Mouse (Mus musculus) liver, postnatal 0 days (tissue): Measurements from ENCODE around the gene Slc26a10. TPM values are rescaled to one million over a fixed set of nuclear protein-coding genes. Genes with fewer than 3 reads are reported as not detected.

ENCODE experiments used
- ATAC-seq: fragments of 200-750 bp; cut with Nextera tagmentation; 2 replicates; pipeline ENCODE4 v1.8.0; 2017; ENCODE audit warnings: mild to moderate bottlenecking, moderate library complexity
- DNase-seq: peaks from one replicate; pipeline ENCODE4 v3.0.0-alpha.2; 2016
- H3K27ac ChIP-seq: fragments of 300-500 bp; sonication (generic); 2 replicates; pipeline ENCODE4 v1.5.1; 2014; ENCODE audit warnings: antibody characterized with exemption, moderate library complexity, mild to moderate bottlenecking, low read depth
- H3K27me3 ChIP-seq: fragments of 300-500 bp; sonication (generic); 2 replicates; pipeline ENCODE4 v1.6.1; 2014; ENCODE audit warnings: low read length, control low read depth, mixed read lengths; ENCODE audit not compliant: insufficient read depth
- H3K36me3 ChIP-seq: fragments of 300-500 bp; sonication (generic); replicated peaks from 2 replicates; pipeline ENCODE4 v1.6.1; 2014; ENCODE audit warnings: mild to moderate bottlenecking, control low read depth, low read length, moderate library complexity, mixed read lengths; ENCODE audit not compliant: insufficient read depth
- H3K4me1 ChIP-seq: fragments of 300-500 bp; sonication (generic); 2 replicates; pipeline ENCODE4 v1.6.1; 2014; ENCODE audit warnings: antibody characterized with exemption, mild to moderate bottlenecking, control low read depth; ENCODE audit not compliant: insufficient read depth
- H3K4me2 ChIP-seq: fragments of 300-500 bp; sonication (generic); 2 replicates; pipeline ENCODE4 v1.6.1; 2014; ENCODE audit warnings: low read depth, mild to moderate bottlenecking, low read length, moderate library complexity, mixed read lengths
- H3K4me3 ChIP-seq: fragments of 300-500 bp; sonication (generic); 2 replicates; pipeline ENCODE4 v1.5.1; 2014; ENCODE audit warnings: low read depth, low read length
- H3K9ac ChIP-seq: fragments of 300-500 bp; sonication (generic); replicated peaks from 2 replicates; pipeline ENCODE4 v1.6.1; 2014; ENCODE audit warnings: mild to moderate bottlenecking, moderate library complexity
- H3K9me3 ChIP-seq: fragments of 300-500 bp; sonication (generic); 2 replicates; pipeline ENCODE4 v1.6.1; 2016; ENCODE audit warnings: mild to moderate bottlenecking, control low read depth, low read length, mixed read lengths
- CTCF ChIP-seq: sonication (generic); IDR thresholded peaks from 2 replicates; pipeline ENCODE4 v1.5.1; 2016; ENCODE audit warnings: antibody characterized with exemption, low read depth
- EP300 ChIP-seq: IDR thresholded peaks from 2 replicates; pipeline ENCODE4 v1.6.1; 2016; ENCODE audit warnings: antibody characterized with exemption, low read depth, mild to moderate bottlenecking
- WGBS: fragments of 180-500 bp; shearing (Covaris S2); extraction: QIAGEN DNeasy Blood & Tissue Kit; methylation state at CpG from one replicate; pipeline ENCODE4 v1.1.7; 2014; ENCODE audit not compliant: insufficient replicate concordance; 5-methylcytosine and 5-hydroxymethylcytosine counted together
- polyA plus RNA-seq: library from polyadenylated mRNA; unstranded; fragments of >200 nt; fragmentation: Nextera tagmentation; extraction: Ambion mirVana; gene quantifications from 2 replicates; pipeline ENCODE4 v1.2.1, GENCODE M21; 2015

Gene Slc26a10
- polyA plus RNA-seq, 1 experiment from 2014 or later: 2.0 TPM

DNA sequence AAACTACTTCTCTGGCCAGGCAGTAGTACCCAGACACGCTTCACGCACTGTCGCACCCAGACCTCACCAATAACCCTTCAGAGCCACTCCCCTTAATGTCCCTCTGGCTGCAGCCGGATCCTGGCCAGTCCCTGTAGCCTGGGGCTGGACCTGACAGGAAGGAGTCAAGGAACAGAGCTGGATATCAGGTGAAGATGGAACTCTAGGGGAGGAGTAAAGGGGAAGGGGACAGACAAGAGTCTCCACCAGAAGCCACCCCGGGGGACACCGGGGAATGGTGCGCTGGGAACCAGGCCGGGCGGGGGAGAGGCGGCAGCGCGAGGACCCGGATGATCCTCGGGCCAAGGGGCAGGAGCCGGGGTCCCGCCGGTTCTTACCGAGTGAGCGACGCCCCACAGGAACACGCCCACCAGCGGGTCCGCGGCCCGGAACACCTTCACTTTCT lies 30.5 kb upstream of the Slc26a10 start:
- Histone ChIP-seq H3K9me3 (no peaks in the 10 kb centered on the region), H3K4me1 (peaks cover 13% of the 10 kb centered on the region), H3K27ac (peak overlapping the region; percentile 76), H3K9ac (peak overlapping the region; percentile 87), H3K4me3 (peak overlapping the region; percentile 86), H3K36me3 (peaks cover 19% of the 10 kb centered on the region), H3K4me2 (peak overlapping the region; percentile 86), H3K27me3 (no peaks in the 10 kb centered on the region)
- DNase-seq (no peak), ATAC-seq (peak; percentile 66)
- under 1% methylated on average over 22 of the region's 25 CpGs for WGBS
- no peak for TF ChIP-seq CTCF
- TF ChIP-seq EP300: no peak

DNA sequence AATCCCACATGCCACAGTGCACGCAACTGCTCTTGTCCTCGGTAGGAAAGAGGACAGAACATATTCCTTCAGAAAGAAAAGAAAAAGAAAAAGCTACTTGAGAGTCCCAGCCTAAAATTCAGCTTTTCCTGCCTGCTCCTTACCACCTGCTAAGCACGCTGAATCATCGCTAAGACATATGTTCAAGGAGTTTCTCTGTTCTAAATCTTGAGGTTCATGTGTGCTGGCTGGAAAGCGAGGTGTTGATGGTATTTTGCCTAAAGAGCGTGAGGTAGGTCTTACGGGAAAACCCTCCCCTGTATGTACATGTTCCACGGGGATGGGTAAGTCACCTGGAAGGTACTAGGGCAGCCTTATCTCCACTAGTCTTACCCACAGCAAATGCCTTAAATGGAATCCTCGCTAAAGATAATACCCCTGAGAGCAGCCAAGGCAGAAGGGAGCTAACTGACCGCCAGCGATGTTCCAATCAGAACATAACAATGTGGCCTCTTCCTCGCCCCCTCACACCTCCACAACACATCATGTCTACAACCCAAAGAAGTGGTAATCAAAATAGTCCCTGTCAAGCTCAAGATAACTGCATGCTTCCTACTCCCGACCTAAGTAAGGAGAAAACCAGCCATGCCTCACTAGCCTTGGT lies 29.6 kb upstream of the Slc26a10 start:
- H3K27me3 ChIP-seq: no peaks in the 10 kb centered on the region
- 65% methylated on average over 13 of the region's 13 CpGs for WGBS
- peaks cover 27% of the 10 kb centered on the region for H3K36me3 ChIP-seq
- peaks cover 17% of the 10 kb centered on the region for H3K4me1 ChIP-seq
- peak overlapping the region; percentile 76 for H3K27ac ChIP-seq
- H3K9me3 ChIP-seq: no peaks in the 10 kb centered on the region
- no peak for ATAC-seq
- no peak for DNase-seq
- H3K4me3 ChIP-seq: peak overlapping the region; percentile 86
- TF ChIP-seq EP300 (no peak), CTCF (no peak)
- peak overlapping the region; percentile 87 for H3K9ac ChIP-seq
- H3K4me2 ChIP-seq: peak overlapping the region; percentile 86

DNA sequence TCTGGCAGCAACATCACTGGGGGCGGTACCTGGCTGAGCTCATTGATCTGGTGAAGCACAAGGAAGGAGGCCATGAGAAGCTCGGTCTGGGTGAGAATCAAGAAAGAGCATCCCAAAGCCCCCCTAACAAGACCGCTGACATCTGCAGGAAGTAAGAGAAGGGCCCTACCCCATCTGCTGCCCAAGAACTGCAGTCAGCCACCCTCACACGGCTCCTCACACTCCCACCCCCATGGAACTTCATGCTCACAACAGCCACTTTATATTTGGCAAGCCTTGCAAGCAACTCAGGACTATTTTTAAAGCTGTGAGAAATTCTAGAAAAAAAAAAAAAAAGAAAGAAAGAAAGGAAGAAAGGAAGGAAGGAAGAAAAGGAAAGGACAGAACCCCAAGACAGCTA lies 28.5 kb upstream of the Slc26a10 start:
- H3K27ac ChIP-seq: no peak overlapping the region
- 80% methylated on average over 4 of the region's 4 CpGs for WGBS
- ATAC-seq (no peak), DNase-seq (no peak)
- no peak overlapping the region for H3K4me2 ChIP-seq
- peaks cover 29% of the 10 kb centered on the region for H3K36me3 ChIP-seq
- no peak for TF ChIP-seq CTCF
- TF ChIP-seq EP300: no peak
- no peaks in the 10 kb centered on the region for H3K27me3 ChIP-seq
- peaks cover 21% of the 10 kb centered on the region for H3K4me1 ChIP-seq
- no peak overlapping the region for H3K9ac ChIP-seq
- H3K4me3 ChIP-seq: no peak overlapping the region
- no peaks in the 10 kb centered on the region for H3K9me3 ChIP-seq

DNA sequence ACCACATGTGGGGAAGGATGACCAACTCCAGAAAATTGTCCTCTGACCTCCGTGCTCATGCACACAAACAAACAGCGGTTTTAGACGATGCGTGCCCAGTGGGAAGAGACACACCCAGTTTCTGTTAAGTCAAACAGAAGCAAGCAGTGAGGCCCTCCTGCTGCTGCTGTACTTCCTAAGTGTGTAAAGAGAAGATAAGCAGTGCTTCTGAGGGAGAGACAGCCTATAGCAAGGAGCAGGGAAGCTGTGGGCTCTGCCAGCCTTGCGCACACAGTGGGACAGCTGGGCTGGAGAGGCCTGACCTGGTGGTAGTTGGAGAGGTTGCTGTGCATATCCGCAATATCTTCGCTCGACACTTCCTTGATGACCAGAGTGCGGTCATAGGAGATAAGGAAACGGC lies 24.9 kb upstream of the Slc26a10 start:
- H3K4me3 ChIP-seq: 0 out of 2 replicates have a peak overlapping the region, but pooled peaks have one; percentile 3
- peak; percentile 19; the same call in 1 of the 2 replicates for TF ChIP-seq CTCF
- peak; percentile 85 for TF ChIP-seq EP300
- peak overlapping the region; percentile 48 for H3K4me2 ChIP-seq
- peak; percentile 62 for DNase-seq
- H3K9ac ChIP-seq: peak overlapping the region; percentile 47; the same call in 1 of the 2 replicates
- H3K9me3 ChIP-seq: no peaks in the 10 kb centered on the region
- peaks cover 24% of the 10 kb centered on the region for H3K4me1 ChIP-seq
- peaks cover 53% of the 10 kb centered on the region for H3K36me3 ChIP-seq
- no peaks in the 10 kb centered on the region for H3K27me3 ChIP-seq
- WGBS: 43% methylated on average over 10 of the region's 10 CpGs
- ATAC-seq: peak; percentile 92
- H3K27ac ChIP-seq: peak overlapping the region; percentile 91

DNA sequence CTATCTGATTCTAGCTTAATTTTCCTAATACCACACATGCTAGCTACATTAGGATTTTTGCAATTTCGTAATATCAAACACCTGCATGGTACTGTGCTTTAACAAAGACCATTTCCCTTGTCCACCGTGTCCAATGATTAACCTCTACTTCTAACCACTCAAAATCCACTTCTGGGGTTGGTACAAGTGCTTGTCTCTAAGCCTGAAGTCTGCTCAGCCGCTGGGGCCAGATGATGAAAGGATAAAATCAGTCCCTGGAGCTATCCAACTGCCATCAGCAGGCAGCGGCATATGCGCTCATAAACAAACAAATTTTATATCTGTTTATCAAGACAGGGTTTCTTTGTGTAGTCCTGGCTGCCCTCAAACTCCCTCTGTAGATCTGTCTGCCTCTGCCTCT lies 24.1 kb upstream of the Slc26a10 start:
- peak overlapping the region; percentile 91 for H3K27ac ChIP-seq
- peak overlapping the region; percentile 48 for H3K4me2 ChIP-seq
- no peak; the same call in 1 of the 2 replicates for ATAC-seq
- peak overlapping the region; percentile 9; the same call in 1 of the 2 replicates for H3K9ac ChIP-seq
- peaks cover 21% of the 10 kb centered on the region for H3K4me1 ChIP-seq
- H3K4me3 ChIP-seq: 0 out of 2 replicates have a peak overlapping the region, but pooled peaks have one; percentile 3
- DNase-seq: no peak
- H3K27me3 ChIP-seq: no peaks in the 10 kb centered on the region
- TF ChIP-seq EP300 (peak; percentile 69), CTCF (no peak)
- whole genome bisulfite sequencing: 52% methylated on average over 5 of the region's 5 CpGs
- peaks cover 60% of the 10 kb centered on the region for H3K36me3 ChIP-seq
- no peaks in the 10 kb centered on the region for H3K9me3 ChIP-seq

DNA sequence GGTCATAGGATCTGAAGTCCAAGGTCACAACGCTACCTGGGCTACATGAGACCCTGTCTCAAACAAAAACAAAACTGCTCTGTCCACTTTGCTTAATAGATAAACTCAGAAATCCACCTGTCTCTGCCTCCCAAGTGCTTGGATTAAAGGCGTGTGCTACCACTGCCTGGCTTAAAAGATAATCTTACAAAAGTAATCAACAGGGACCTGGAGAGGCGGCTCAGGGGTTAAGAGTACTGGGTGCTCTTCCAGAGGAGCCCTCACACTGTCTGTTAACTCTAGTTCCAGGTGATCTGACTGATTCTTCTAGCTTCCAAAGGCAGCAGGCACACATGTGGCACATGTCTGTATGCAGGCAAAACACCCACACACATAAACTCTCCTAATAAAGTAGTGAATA lies 22.7 kb upstream of the Slc26a10 start:
- ATAC-seq (peak; percentile 62), DNase-seq (no peak)
- Histone ChIP-seq H3K4me2 (peak overlapping the region; percentile 48), H3K9ac (0 out of 2 replicates have a peak overlapping the region, but pooled peaks have one; percentile 33), H3K4me1 (peaks cover 18% of the 10 kb centered on the region), H3K27me3 (no peaks in the 10 kb centered on the region), H3K9me3 (no peaks in the 10 kb centered on the region), H3K27ac (peak overlapping the region; percentile 91), H3K36me3 (peaks cover 71% of the 10 kb centered on the region), H3K4me3 (no peak overlapping the region)
- TF ChIP-seq EP300 (peak; percentile 88), CTCF (no peak)
- 62% methylated on average over 3 of the region's 3 CpGs for WGBS
